Mouse (Mus musculus): Measurements from ENCODE around the gene Bmf. TPM values are rescaled to one million over a fixed set of nuclear protein-coding genes. Genes with fewer than 3 reads are reported as not detected.

Gene Bmf
- 1.0 and 1.9 TPM in 2 replicates for polyA plus RNA-seq (2014; fragmentation: Nextera tagmentation; extraction: Ambion mirVana)

DNA sequence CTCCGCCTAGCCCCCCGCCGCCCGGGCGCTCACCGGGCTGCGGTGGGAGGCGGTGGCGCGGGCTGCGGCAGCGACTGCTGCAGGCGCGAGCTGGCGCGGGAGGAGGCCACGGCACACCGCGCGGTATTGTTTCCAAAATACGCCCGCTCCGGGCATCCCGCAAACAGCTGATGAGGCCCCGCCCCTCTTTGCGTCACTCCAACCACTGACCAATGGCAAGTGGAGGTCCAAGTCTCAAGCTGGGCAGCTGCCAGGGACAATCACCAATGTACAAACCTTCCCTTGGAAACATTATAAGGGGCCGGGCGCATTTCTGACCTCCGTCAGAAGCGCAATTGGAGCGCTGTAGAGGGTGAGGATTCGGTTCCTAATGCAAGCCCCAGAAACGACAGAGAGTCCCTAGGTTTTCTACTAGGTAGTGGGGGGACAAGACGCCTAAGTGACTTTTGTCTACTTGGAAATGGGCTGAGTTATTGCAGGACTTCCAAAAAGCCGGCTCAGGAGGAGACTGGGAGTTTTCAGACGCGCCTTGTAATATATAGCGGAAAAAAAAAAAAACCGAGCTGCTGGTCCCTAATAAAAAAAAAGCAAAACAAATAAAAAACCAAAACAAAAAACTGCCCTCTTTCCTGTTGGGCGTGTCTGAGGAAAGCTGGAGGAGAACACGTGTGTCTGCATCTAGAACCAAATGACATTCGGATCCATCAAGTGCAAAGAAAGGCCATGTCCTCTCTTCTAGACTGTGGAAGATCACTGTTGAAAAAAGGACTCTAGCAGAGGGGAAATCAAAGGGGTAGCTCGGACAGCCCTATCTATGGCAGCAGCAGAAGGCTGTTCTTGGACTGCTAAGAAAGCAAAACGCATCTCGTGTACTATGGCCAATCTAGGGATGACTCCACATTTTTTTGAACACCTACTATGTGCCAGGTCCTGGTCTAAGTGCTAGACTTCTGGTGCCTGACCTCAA lies at the start of gene Bmf:
TSS of gene Bmf (minus strand) at position 181 of the 967 bp plus-strand sequence.
- peak within 1 kb of the TSS; percentile 64 for H3K9ac ChIP-seq (ENCODE audit: low read depth, low read length)
- peak; percentile 83 for ATAC-seq (replicated peaks; ENCODE audit: low FRiP score)
- WGBS = 2% methylated on average over 45 of the region's 45 CpGs
- no peaks in the 10 kb centered on the region for H3K9me3 ChIP-seq (ENCODE audit: control insufficient read depth, low read length)
- peaks cover 38% of the 10 kb centered on the region for H3K4me1 ChIP-seq (replicated peaks; ENCODE audit: control insufficient read depth, insufficient read depth, low read length)
- peak; percentile 89 for DNase-seq (ENCODE audit: low spot score)
- peak within 1 kb of the TSS; percentile 94 for H3K4me2 ChIP-seq
- H3K36me3 ChIP-seq (ENCODE audit: control insufficient read depth, insufficient read depth, low read length) = no peaks in the 10 kb centered on the region
- H3K27me3 ChIP-seq (replicated peaks; ENCODE audit: control insufficient read depth, insufficient read depth, low read length) = peaks cover 13% of the 10 kb centered on the region
- H3K4me3 ChIP-seq (ENCODE audit: low read depth, low read length) = peak within 1 kb of the TSS; percentile 77
- H3K27ac ChIP-seq (ENCODE audit: low read depth, low read length) = no peak within 1 kb of the TSS

DNA sequence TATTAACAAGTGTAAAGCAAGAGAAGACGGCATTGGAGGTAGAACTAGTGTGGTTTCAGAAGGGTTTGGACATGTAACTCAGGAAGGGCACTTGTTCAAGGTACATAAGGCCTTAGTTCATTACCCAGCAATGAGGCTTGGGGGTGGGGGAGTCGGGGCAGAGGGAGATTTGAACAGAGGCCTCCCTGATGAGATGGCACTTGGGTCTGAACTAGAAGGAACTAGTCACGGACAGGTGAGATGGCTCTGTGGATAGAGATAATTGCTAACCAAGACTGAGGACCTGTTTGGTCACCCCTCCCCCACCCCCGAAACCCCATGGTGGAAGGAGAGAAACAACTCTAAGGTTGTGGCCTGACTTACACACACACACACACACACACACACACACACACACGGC lies 49.6 kb upstream of the Bmf start:
- Histone ChIP-seq H3K36me3 (ENCODE audit: control insufficient read depth, insufficient read depth, low read length) (peaks cover 20% of the 10 kb centered on the region; the same call in 1 of the 2 replicates), H3K9me3 (ENCODE audit: control insufficient read depth, low read length) (no peaks in the 10 kb centered on the region), H3K9ac (ENCODE audit: low read depth, low read length) (peak overlapping the region; percentile 83), H3K27me3 (replicated peaks; ENCODE audit: control insufficient read depth, insufficient read depth, low read length) (no peaks in the 10 kb centered on the region), H3K4me2 (peak overlapping the region; percentile 74), H3K4me3 (ENCODE audit: low read depth, low read length) (peak overlapping the region; percentile 73), H3K27ac (ENCODE audit: low read depth, low read length) (no peak overlapping the region), H3K4me1 (replicated peaks; ENCODE audit: control insufficient read depth, insufficient read depth, low read length) (peaks cover 17% of the 10 kb centered on the region)
- no peak for ATAC-seq (replicated peaks; ENCODE audit: low FRiP score)
- WGBS = 26% methylated on average over 5 of the region's 5 CpGs
- no peak for DNase-seq (ENCODE audit: low spot score)

DNA sequence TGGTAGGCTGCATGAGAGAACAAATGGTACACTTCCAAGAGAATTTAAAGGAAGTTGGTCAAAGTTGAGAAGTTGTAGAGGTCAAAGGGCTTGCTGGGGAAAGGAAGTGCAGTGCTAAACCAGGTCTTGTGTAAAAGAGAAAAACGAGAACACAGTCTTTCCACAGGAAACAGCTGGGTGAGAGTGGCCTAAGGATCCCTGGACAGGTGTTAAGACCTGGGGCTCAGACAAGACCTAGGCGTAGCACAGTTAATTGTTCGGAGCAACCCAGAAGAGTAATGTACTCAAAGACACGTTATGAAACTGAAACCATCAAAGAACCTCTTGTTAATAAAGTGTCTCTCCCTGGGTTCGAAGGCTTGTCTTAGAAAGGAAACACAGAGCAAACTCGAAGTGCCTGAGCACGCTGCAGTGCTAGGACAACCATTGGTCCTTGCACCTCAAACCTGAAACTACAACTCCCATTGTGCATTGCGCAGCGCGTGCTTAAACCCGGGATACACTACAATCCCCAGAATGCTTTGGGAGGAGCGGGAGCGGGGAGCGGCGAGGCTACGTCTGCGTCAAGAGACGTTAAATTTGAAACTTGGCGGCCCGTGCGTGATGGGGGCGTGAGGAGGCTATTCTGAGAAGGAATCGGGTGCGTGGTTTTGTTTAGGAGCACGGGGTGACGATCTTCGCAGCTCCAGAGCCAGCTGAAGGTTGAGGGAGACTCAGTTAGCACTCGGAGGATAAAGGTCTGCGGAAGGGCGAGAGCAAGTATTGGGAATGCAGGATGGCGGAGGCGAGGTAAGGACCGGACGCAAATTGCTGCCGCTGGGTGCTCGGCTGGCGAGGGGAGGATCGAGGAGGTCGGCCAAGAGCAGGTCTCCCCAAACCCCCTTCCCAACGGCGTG lies 48.4 kb upstream of the Bmf start, which contains the start of gene Bub1b:
TSS of gene Bub1b (plus strand) at position 539 of the 896 bp plus-strand sequence.
- peak; percentile 90 for DNase-seq (ENCODE audit: low spot score)
- 5% methylated on average over 41 of the region's 41 CpGs for WGBS
- Histone ChIP-seq H3K9me3 (ENCODE audit: control insufficient read depth, low read length) (no peaks in the 10 kb centered on the region), H3K36me3 (ENCODE audit: control insufficient read depth, insufficient read depth, low read length) (peaks cover 16% of the 10 kb centered on the region; the same call in 1 of the 2 replicates), H3K27ac (ENCODE audit: low read depth, low read length) (peak within 1 kb of the TSS; percentile 56; the same call in 1 of the 2 replicates), H3K4me3 (ENCODE audit: low read depth, low read length) (peak within 1 kb of the TSS; percentile 73), H3K4me1 (replicated peaks; ENCODE audit: control insufficient read depth, insufficient read depth, low read length) (peaks cover 17% of the 10 kb centered on the region), H3K9ac (ENCODE audit: low read depth, low read length) (peak within 1 kb of the TSS; percentile 83), H3K27me3 (replicated peaks; ENCODE audit: control insufficient read depth, insufficient read depth, low read length) (no peaks in the 10 kb centered on the region), H3K4me2 (peak within 1 kb of the TSS; percentile 74)
- peak; percentile 97 for ATAC-seq (replicated peaks; ENCODE audit: low FRiP score)

DNA sequence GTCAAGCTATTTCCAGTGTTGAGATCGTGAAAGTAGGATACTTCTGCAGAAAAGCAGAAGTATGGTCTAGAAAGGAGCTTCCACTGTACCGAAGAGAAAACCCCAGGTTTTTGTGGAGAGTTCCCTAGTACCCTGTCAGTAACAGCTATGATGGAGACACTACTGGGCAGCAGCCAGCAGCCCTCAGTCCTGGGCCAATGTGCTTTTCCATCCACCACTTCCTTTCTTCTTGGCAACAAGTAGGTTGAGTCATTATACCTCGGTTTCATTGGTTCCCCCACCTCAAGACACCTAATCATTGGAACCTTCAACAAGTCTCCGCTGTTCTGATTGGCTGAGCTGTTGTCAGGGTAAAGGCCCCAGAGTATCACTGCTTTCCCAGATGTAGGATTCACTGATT lies 41.6 kb upstream of the Bmf start:
- 62% methylated on average over 4 of the region's 4 CpGs for WGBS
- no peaks in the 10 kb centered on the region for H3K27me3 ChIP-seq (replicated peaks; ENCODE audit: control insufficient read depth, insufficient read depth, low read length)

DNA sequence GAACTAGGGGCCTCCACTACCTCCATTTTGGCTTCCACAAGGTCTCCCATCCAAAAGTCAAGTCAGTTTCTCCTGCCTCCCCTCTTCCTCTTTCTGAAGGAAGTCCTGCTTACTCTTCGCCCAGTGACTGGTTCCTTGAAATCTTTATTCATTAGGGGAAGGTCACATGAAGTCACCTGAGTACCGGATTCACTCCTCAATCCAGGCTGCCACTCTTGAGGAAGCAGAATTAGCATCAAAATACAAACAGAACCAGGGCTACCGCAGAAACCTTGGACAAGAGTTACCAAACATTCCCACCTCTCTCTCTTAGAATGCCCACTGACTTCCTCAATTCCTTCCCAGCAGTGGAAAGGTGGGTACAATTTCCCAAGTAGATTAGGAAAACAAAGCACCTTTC lies 38.2 kb upstream of the Bmf start:
- no peaks in the 10 kb centered on the region for H3K27me3 ChIP-seq (replicated peaks; ENCODE audit: control insufficient read depth, insufficient read depth, low read length)
- DNase-seq (ENCODE audit: low spot score) (no peak), ATAC-seq (replicated peaks; ENCODE audit: low FRiP score) (no peak)
- no peaks in the 10 kb centered on the region for H3K4me1 ChIP-seq (replicated peaks; ENCODE audit: control insufficient read depth, insufficient read depth, low read length)
- WGBS = 59% methylated on average over 3 of the region's 3 CpGs
- no peaks in the 10 kb centered on the region; the same call in 1 of the 2 replicates for H3K9me3 ChIP-seq (ENCODE audit: control insufficient read depth, low read length)
- H3K36me3 ChIP-seq (ENCODE audit: control insufficient read depth, insufficient read depth, low read length) = no peaks in the 10 kb centered on the region
- no peak overlapping the region for H3K27ac ChIP-seq (ENCODE audit: low read depth, low read length)
- no peak overlapping the region for H3K9ac ChIP-seq (ENCODE audit: low read depth, low read length)
- H3K4me3 ChIP-seq (ENCODE audit: low read depth, low read length) = no peak overlapping the region
- H3K4me2 ChIP-seq = no peak overlapping the region

More for the DNA sequence above, 41.6 kb upstream of the Bmf start:
- Histone ChIP-seq H3K27ac (ENCODE audit: low read depth, low read length) (no peak overlapping the region), H3K9ac (ENCODE audit: low read depth, low read length) (no peak overlapping the region), H3K4me3 (ENCODE audit: low read depth, low read length) (no peak overlapping the region), H3K36me3 (ENCODE audit: control insufficient read depth, insufficient read depth, low read length) (no peaks in the 10 kb centered on the region), H3K4me1 (replicated peaks; ENCODE audit: control insufficient read depth, insufficient read depth, low read length) (no peaks in the 10 kb centered on the region), H3K4me2 (no peak overlapping the region), H3K9me3 (ENCODE audit: control insufficient read depth, low read length) (no peaks in the 10 kb centered on the region)
- ATAC-seq (replicated peaks; ENCODE audit: low FRiP score) (no peak), DNase-seq (ENCODE audit: low spot score) (no peak)

DNA sequence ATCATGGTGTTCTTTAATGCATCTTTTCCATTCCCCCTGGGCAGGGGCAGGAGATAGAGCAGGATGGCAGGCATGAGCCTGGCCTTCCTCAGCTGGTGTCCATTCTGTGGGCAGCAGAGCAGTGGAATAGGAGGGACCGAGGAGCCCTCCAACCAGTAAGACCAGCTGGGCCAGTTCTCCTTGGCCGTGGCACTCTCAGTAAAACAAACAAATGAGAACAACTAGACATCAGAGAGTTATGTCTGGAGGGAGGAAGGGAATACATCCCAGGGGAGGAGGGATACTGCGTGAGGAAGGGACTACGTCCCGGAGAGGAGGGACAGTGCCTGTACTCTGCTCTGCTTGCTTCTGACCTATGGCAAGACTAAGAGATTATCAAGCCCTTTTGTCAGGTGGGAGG lies 36.5 kb upstream of the Bmf start:
- no peak overlapping the region for H3K4me2 ChIP-seq
- 79% methylated on average over 5 of the region's 5 CpGs for WGBS
- DNase-seq (ENCODE audit: low spot score) (no peak), ATAC-seq (replicated peaks; ENCODE audit: low FRiP score) (no peak)
- no peaks in the 10 kb centered on the region for H3K27me3 ChIP-seq (replicated peaks; ENCODE audit: control insufficient read depth, insufficient read depth, low read length)
- H3K4me3 ChIP-seq (ENCODE audit: low read depth, low read length) = no peak overlapping the region
- H3K36me3 ChIP-seq (ENCODE audit: control insufficient read depth, insufficient read depth, low read length) = no peaks in the 10 kb centered on the region
- H3K27ac ChIP-seq (ENCODE audit: low read depth, low read length) = no peak overlapping the region
- no peaks in the 10 kb centered on the region; the same call in 1 of the 2 replicates for H3K9me3 ChIP-seq (ENCODE audit: control insufficient read depth, low read length)
- H3K9ac ChIP-seq (ENCODE audit: low read depth, low read length) = no peak overlapping the region
- H3K4me1 ChIP-seq (replicated peaks; ENCODE audit: control insufficient read depth, insufficient read depth, low read length) = no peaks in the 10 kb centered on the region

DNA sequence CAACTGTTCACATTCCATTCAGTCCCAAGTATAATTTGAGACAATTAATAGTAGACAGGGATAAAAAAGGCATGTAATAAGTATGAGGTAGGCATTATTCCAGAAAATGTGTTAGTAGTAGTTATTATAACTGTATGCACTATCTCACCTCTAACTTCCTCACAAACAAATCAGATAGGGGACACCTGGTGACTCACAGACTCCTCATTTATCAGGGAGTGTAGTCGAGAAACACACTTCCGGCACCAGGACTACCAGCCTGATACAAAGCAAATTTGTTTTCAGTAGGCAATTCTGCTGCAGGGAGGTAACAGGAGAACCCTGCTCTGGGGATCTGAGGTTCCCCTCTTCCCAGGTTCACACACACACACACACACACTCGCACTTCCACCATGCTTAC lies 23.6 kb upstream of the Bmf start:
- Histone ChIP-seq H3K4me3 (ENCODE audit: low read depth, low read length) (no peak overlapping the region), H3K36me3 (ENCODE audit: control insufficient read depth, insufficient read depth, low read length) (no peaks in the 10 kb centered on the region), H3K4me1 (replicated peaks; ENCODE audit: control insufficient read depth, insufficient read depth, low read length) (no peaks in the 10 kb centered on the region), H3K27ac (ENCODE audit: low read depth, low read length) (no peak overlapping the region), H3K27me3 (replicated peaks; ENCODE audit: control insufficient read depth, insufficient read depth, low read length) (no peaks in the 10 kb centered on the region), H3K4me2 (no peak overlapping the region), H3K9ac (ENCODE audit: low read depth, low read length) (no peak overlapping the region), H3K9me3 (ENCODE audit: control insufficient read depth, low read length) (no peaks in the 10 kb centered on the region)
- ATAC-seq (replicated peaks; ENCODE audit: low FRiP score) (no peak), DNase-seq (ENCODE audit: low spot score) (no peak)
- WGBS = 66% methylated on average over 3 of the region's 3 CpGs

DNA sequence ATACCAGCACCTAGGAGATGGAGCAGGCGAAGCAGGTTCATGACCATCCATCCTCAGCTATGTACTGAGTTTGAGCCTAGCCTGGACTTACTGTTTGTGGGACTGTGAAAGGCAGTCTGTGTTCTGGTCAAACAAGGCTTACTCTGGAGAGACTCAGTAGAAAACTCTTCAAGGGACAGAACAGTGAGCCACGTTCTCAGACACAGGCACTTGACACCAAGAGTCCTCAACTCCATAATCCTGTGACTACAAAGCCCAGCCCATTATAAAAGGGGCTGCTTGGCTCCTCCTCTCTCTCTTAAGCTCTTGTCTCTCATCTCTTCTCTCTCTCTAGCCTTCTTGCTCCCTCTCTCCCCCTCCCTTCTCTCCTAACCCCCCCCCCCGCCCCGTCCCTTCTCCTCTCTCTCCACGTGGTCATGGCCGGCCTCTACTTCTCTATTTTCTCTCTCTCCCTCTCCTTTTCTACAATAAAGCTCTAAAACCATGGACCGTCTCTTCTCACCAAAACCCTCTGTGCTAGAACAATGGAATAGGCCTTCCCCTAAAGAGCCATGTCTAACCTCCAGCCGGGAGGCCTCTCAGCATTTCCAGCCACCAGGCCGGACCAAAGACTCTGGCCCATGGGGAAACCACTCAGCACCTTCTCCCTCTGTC lies 22.8 kb upstream of the Bmf start:
- Histone ChIP-seq H3K4me1 (replicated peaks; ENCODE audit: control insufficient read depth, insufficient read depth, low read length) (no peaks in the 10 kb centered on the region), H3K9me3 (ENCODE audit: control insufficient read depth, low read length) (no peaks in the 10 kb centered on the region), H3K4me2 (no peak overlapping the region), H3K27ac (ENCODE audit: low read depth, low read length) (no peak overlapping the region), H3K27me3 (replicated peaks; ENCODE audit: control insufficient read depth, insufficient read depth, low read length) (no peaks in the 10 kb centered on the region), H3K4me3 (ENCODE audit: low read depth, low read length) (no peak overlapping the region), H3K36me3 (ENCODE audit: control insufficient read depth, insufficient read depth, low read length) (no peaks in the 10 kb centered on the region), H3K9ac (ENCODE audit: low read depth, low read length) (no peak overlapping the region)
- ATAC-seq (replicated peaks; ENCODE audit: low FRiP score) (no peak), DNase-seq (ENCODE audit: low spot score) (no peak)
- 70% methylated on average over 9 of the region's 9 CpGs for WGBS
